ENCODE assay signal across 11 mouse cellular contexts in genomic region chr4:9019241-9020110, GRCm38 (mm10).
DNase-seq lines count a peak whose midpoint lies in the region.
"Had no signal": no experiment of that assay in that cellular context is flagged by ENCODE, and none has a peak within 500 bp of the region (broad histone marks: within the 10 kb centered on the region; RNA-seq: fewer than 3 reads in every experiment).

No protein-coding gene starts in this region.

- no peak overlapping the region for H3K4me3 ChIP-seq in embryonic facial prominence, embryonic 10.5 days
- H3K4me3 ChIP-seq: midbrain, embryonic 15.5 days had no signal

- H3K4me1 ChIP-seq in embryonic facial prominence, embryonic 10.5 days: peaks cover 53% of the 10 kb centered on the region

- H3K27me3 ChIP-seq in embryonic facial prominence, embryonic 10.5 days (replicated peaks; ENCODE audit: low read depth, poor library complexity, severe bottlenecking): peaks cover 13% of the 10 kb centered on the region; the same call in 1 of the 2 replicates
- H3K27me3 ChIP-seq: midbrain, embryonic 15.5 days had no signal

- no peaks in the 10 kb centered on the region for H3K36me3 ChIP-seq in embryonic facial prominence, embryonic 10.5 days (replicated peaks)
- H3K36me3 ChIP-seq: midbrain, embryonic 15.5 days had no signal

- WGBS in embryonic facial prominence, embryonic 10.5 days: 60% methylated on average over 22 of the region's 22 CpGs

- H3K27ac ChIP-seq in embryonic facial prominence, embryonic 10.5 days (replicated peaks): peak overlapping the region; percentile 30; the same call in 1 of the 2 replicates
- H3K27ac ChIP-seq: midbrain, embryonic 15.5 days had no signal

- H3K9me3 ChIP-seq in embryonic facial prominence, embryonic 10.5 days: no peaks in the 10 kb centered on the region
- H3K9me3 ChIP-seq: midbrain, embryonic 15.5 days had no signal

- peak; percentile 27 for DNase-seq in right cerebral cortex, adult 18-20 months
- no peak for DNase-seq in right cerebral cortex, postnatal 36 days (ENCODE audit: low spot score in 2 of 2)
- DNase-seq in embryonic facial prominence, embryonic 10.5 days (ENCODE audit: low spot score): peak; percentile 52
- DNase-seq in layer of hippocampus, adult 18-20 months (ENCODE audit: low spot score in 2 of 2): peak; percentile 48 to 79
- DNase-seq in urinary bladder, postnatal 14 days (ENCODE audit: low spot score): no peak
- no peak for DNase-seq in ovary, postnatal 36 days (ENCODE audit: low spot score)
- no peak for DNase-seq in yolk sac, embryonic 10.5 days (ENCODE audit: low spot score)
- DNase-seq: heart, postnatal 36 days; lung, adult 2 months; retina, postnatal 1 day had no signal

Comparison
In these comparisons a context has a peak if more than half of its experiments do, and no peak if none do; other contexts are left out.
1. DNase-seq: peak in right cerebral cortex, adult 18-20 months (single experiment), embryonic facial prominence, embryonic 10.5 days (single experiment) and layer of hippocampus, adult 18-20 months (2 of 2); none in right cerebral cortex, postnatal 36 days (0 of 2), urinary bladder, postnatal 14 days (single experiment), ovary, postnatal 36 days (single experiment) and yolk sac, embryonic 10.5 days (single experiment).